Mouse (Mus musculus) limb, embryonic 14.5 days (tissue): ENCODE measurements around the gene Olfr883. TPM values are rescaled to one million over a fixed set of nuclear protein-coding genes. Genes with fewer than 3 reads are reported as not detected.

Experiments
- ATAC-seq: fragments of 200-750 bp; cut with Nextera tagmentation; 2 replicates; pipeline ENCODE4 v1.8.0; 2017; ENCODE audit warnings: low read depth, moderate number of reproducible peaks, moderate TSS enrichment; ENCODE audit not compliant: low FRiP score
- DNase-seq: peaks from one replicate; pipeline ENCODE4 v3.0.0-alpha.2; 2015; ENCODE audit warnings: low spot score
- H3K27ac ChIP-seq: fragments of 300-500 bp; sonication (generic); replicated peaks from 2 replicates; pipeline ENCODE4 v1.5.1; 2014; ENCODE audit warnings: low read depth, mild to moderate bottlenecking, low read length, moderate library complexity, mixed read lengths
- H3K27me3 ChIP-seq: fragments of 300-500 bp; sonication (generic); 2 replicates; pipeline ENCODE4 v1.6.1; 2014; ENCODE audit warnings: low read length, mixed read lengths; ENCODE audit not compliant: control insufficient read depth, insufficient read depth
- H3K36me3 ChIP-seq: fragments of 300-500 bp; sonication (generic); 2 replicates; pipeline ENCODE4 v1.6.1; 2014; ENCODE audit warnings: mild to moderate bottlenecking, low read length, moderate library complexity, mixed read lengths; ENCODE audit not compliant: control insufficient read depth, insufficient read depth
- H3K4me1 ChIP-seq: fragments of 300-500 bp; sonication (generic); 2 replicates; pipeline ENCODE4 v1.6.1; 2014; ENCODE audit warnings: antibody characterized with exemption, low read length, mixed read lengths; ENCODE audit not compliant: control insufficient read depth, insufficient read depth
- H3K4me2 ChIP-seq: fragments of 300-500 bp; sonication (generic); replicated peaks from 2 replicates; pipeline ENCODE4 v1.6.1; 2014; ENCODE audit warnings: low read depth, mild to moderate bottlenecking, low read length, moderate library complexity; ENCODE audit not compliant: severe bottlenecking
- H3K4me3 ChIP-seq: fragments of 300-500 bp; sonication (generic); replicated peaks from 2 replicates; pipeline ENCODE4 v1.5.1; 2014; ENCODE audit warnings: low read length
- H3K9ac ChIP-seq: fragments of 300-500 bp; sonication (generic); 2 replicates; pipeline ENCODE4 v1.6.1; 2014; ENCODE audit warnings: mild to moderate bottlenecking, low read depth, low read length, moderate library complexity; ENCODE audit not compliant: severe bottlenecking
- H3K9me3 ChIP-seq: fragments of 300-500 bp; sonication (generic); 2 replicates; pipeline ENCODE4 v1.6.1; 2016; ENCODE audit warnings: low read length; ENCODE audit not compliant: control insufficient read depth
- POLR2A ChIP-seq: fragments of 200-500 bp; IDR thresholded peaks from 2 replicates; pipeline ENCODE4 v1.8.0; 2012; ENCODE audit warnings: inconsistent platforms, mild to moderate bottlenecking, moderate library complexity, borderline replicate concordance; ENCODE audit not compliant: insufficient read depth, insufficient read length; ENCODE audit errors: extremely low read depth
- WGBS: fragments of 180-500 bp; shearing (Covaris S2); extraction: QIAGEN DNeasy Blood & Tissue Kit; methylation state at CpG from one replicate; pipeline ENCODE4 v1.1.7; 2014; 5-methylcytosine and 5-hydroxymethylcytosine counted together
- polyA plus RNA-seq, 2 experiments: library from polyadenylated mRNA; depleted of rRNA in 1 of 2; stranded (reverse) in 1 of 2; unstranded in 1 of 2; fragments of >200 nt; fragmentation: Nextera tagmentation in 1 of 2; extraction: Ambion mirVana in 1 of 2; gene quantifications; 2 replicates each; pipeline versions ENCODE4 v1.2.1 to v1.2.3; 2012 to 2014

The Olfr883 gene
- polyA plus RNA-seq (2012; rRNA removed) (not detected in 2 replicates), polyA plus RNA-seq (2014; fragmentation: Nextera tagmentation; extraction: Ambion mirVana) (not detected in 2 replicates)

GRCm38 (mm10) chr9:38025508-38025907, at the start of gene Olfr883:
Olfr883 (plus strand) TSS chr9:38025808.
- Histone ChIP-seq H3K27ac (no peak within 1 kb of the TSS), H3K4me2 (no peak within 1 kb of the TSS), H3K36me3 (no peaks in the 10 kb centered on the region), H3K9ac (no peak within 1 kb of the TSS), H3K4me1 (no peaks in the 10 kb centered on the region), H3K27me3 (no peaks in the 10 kb centered on the region), H3K9me3 (no peaks in the 10 kb centered on the region), H3K4me3 (no peak within 1 kb of the TSS)
- DNase-seq, result no peak
- no peak for ATAC-seq
- WGBS, result 84% methylated on average over 1 of the region's 1 CpGs
- TF ChIP-seq POLR2A, result no peak

- DNase-seq, result no peak
- Histone ChIP-seq H3K4me3 (no peak within 1 kb of the TSS), H3K9ac (no peak within 1 kb of the TSS), H3K4me2 (no peak within 1 kb of the TSS), H3K27ac (no peak within 1 kb of the TSS), H3K36me3 (no peaks in the 10 kb centered on the region), H3K4me1 (no peaks in the 10 kb centered on the region), H3K9me3 (no peaks in the 10 kb centered on the region), H3K27me3 (no peaks in the 10 kb centered on the region)
- TF ChIP-seq POLR2A, result no peak
- ATAC-seq, result no peak
Observed at GRCm38 (mm10) chr9:37991525-37991924, 34.1 kb upstream of the Olfr883 start, which contains the start of gene Olfr881. Olfr881 (plus strand) TSS chr9:37991825.

GRCm38 (mm10) chr9:37998581-37999204, 26.9 kb upstream of the Olfr883 start:
- Histone ChIP-seq H3K4me2 (no peak overlapping the region), H3K9me3 (no peaks in the 10 kb centered on the region), H3K36me3 (no peaks in the 10 kb centered on the region), H3K9ac (no peak overlapping the region), H3K4me3 (no peak overlapping the region), H3K27me3 (no peaks in the 10 kb centered on the region), H3K4me1 (no peaks in the 10 kb centered on the region), H3K27ac (no peak overlapping the region)
- ATAC-seq (no peak), DNase-seq (no peak)
- 38% methylated on average over 2 of the region's 2 CpGs for WGBS
- TF ChIP-seq POLR2A, result no peak

GRCm38 (mm10) chr9:38000021-38000420, 25.6 kb upstream of the Olfr883 start:
- ATAC-seq, result no peak
- no peak for TF ChIP-seq POLR2A
- 42% methylated on average over 1 of the region's 1 CpGs for WGBS
- H3K4me3 ChIP-seq, result no peak overlapping the region
- no peak overlapping the region for H3K4me2 ChIP-seq
- H3K4me1 ChIP-seq, result no peaks in the 10 kb centered on the region
- H3K9ac ChIP-seq, result no peak overlapping the region
- no peaks in the 10 kb centered on the region for H3K9me3 ChIP-seq
- DNase-seq, result no peak
- no peaks in the 10 kb centered on the region for H3K27me3 ChIP-seq
- H3K27ac ChIP-seq, result no peak overlapping the region
- H3K36me3 ChIP-seq, result no peaks in the 10 kb centered on the region

GRCm38 (mm10) chr9:38046255-38046654, 20.6 kb downstream of the Olfr883 start, which contains the start of gene Olfr884:
Olfr884 (plus strand) TSS chr9:38046555.
- 56% methylated on average over 1 of the region's 1 CpGs for WGBS
- H3K27ac ChIP-seq, result no peak within 1 kb of the TSS
- H3K27me3 ChIP-seq, result no peaks in the 10 kb centered on the region
- H3K9ac ChIP-seq, result no peak within 1 kb of the TSS
- TF ChIP-seq POLR2A, result no peak
- no peak within 1 kb of the TSS for H3K4me3 ChIP-seq
- ATAC-seq (no peak), DNase-seq (no peak)
- H3K36me3 ChIP-seq, result no peaks in the 10 kb centered on the region
- no peaks in the 10 kb centered on the region for H3K4me1 ChIP-seq
- H3K9me3 ChIP-seq, result no peaks in the 10 kb centered on the region
- H3K4me2 ChIP-seq, result no peak within 1 kb of the TSS
